Mouse (Mus musculus) heart, adult 11 months (tissue): ENCODE data around the gene Defb46.

ENCODE experiments used
- DNase-seq: peaks from one replicate; pipeline ENCODE4 v3.0.0; 2022

Defb46 gene

GRCm38 (mm10) chr8:19239616-19240015, at the start of gene Defb46:
Gene Defb46 (plus strand): TSS chr8:19239916.
- no peak for DNase-seq

- peak; percentile 56 for DNase-seq
Measured at GRCm38 (mm10) chr8:19225161-19225560, 14.6 kb upstream of the Defb46 start, which contains the start of gene Defb6. Gene Defb6 (plus strand): TSS chr8:19225478.

- DNase-seq = no peak
Measured at GRCm38 (mm10) chr8:19238101-19238500, 1.6 kb upstream of the Defb46 start.

- DNase-seq = no peak
Measured at GRCm38 (mm10) chr8:19247280-19247679, 7.6 kb downstream of the Defb46 start, which contains the start of gene Defb5. Gene Defb5 (plus strand): TSS chr8:19247580.

GRCm38 (mm10) chr8:19258136-19258535, 18.4 kb downstream of the Defb46 start:
- DNase-seq = no peak

- no peak for DNase-seq
Measured at GRCm38 (mm10) chr8:19259667-19260066, 20.0 kb downstream of the Defb46 start.
